Mouse (Mus musculus): Measurements from ENCODE around the gene Mansc1. TPM values are rescaled to one million over a fixed set of nuclear protein-coding genes. Genes with fewer than 3 reads are reported as not detected.

Gene Mansc1
- polyA plus RNA-seq (2014; fragmentation: Illumina TruSeq; extraction: RNeasy Lipid Tissue Mini Kit (QIAGEN cat#74804)), result 8.5 TPM

DNA sequence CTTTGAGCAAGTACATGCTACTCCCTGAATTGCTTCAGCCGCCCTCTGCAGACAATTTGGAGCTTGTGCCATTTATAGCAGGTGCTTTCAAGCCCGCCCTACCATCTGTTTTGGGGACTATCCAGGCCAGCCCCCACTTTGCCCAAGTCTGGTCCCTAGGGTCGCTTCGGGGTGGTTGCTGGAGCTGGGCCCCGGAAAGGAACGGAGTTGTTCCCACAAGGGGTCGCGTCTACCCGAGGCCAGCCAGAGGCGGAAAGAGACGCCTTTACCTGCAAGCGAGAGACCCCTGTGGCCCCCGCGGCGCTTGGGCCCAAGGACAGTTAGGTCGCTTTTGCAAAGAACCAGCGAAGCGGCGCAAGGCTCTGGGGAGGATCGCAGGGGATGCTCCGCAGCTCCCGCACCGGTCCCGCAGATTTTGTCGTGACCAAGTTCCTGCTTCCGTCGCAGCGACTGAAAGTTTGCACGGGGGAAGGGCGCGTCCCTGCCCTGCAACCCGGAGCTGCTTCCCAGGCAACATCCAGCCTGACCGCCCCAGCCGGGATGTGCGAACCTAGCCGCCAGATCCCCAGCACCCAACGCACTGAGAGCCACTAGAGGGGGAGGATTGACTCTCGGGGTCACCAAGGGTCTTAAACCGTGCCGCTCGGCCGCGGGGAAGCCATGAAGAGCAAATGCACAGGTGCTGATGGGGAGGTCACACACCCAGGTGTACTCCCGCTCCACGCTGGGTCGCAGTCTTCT is at the start of gene Mansc1:
Mansc1 (minus strand) TSS at position 542 of the 741 bp plus-strand sequence.

DNA sequence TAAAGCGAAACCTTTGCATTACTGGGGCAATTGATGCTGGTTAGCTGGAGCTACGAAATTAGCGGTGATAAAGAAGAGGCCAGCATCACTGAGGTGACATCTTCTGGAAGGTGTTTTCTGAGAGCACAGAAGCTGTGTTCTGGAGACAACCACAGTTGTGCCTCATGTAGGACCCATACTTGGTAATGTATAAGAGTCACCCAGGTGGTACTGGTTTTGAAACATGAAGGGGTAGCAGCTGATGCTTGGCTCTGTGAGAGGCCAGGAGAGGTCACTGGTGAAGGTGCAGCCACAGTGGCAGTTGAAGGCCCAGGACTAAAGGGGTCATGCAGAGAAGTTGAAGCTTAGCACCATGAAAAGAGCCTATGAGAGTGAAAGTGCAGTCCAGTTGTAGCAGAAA is 6.9 kb upstream of the Mansc1 start, which contains the start of gene Borcs5:
Borcs5 (plus strand) TSS at position 301 of the 400 bp plus-strand sequence.

DNA sequence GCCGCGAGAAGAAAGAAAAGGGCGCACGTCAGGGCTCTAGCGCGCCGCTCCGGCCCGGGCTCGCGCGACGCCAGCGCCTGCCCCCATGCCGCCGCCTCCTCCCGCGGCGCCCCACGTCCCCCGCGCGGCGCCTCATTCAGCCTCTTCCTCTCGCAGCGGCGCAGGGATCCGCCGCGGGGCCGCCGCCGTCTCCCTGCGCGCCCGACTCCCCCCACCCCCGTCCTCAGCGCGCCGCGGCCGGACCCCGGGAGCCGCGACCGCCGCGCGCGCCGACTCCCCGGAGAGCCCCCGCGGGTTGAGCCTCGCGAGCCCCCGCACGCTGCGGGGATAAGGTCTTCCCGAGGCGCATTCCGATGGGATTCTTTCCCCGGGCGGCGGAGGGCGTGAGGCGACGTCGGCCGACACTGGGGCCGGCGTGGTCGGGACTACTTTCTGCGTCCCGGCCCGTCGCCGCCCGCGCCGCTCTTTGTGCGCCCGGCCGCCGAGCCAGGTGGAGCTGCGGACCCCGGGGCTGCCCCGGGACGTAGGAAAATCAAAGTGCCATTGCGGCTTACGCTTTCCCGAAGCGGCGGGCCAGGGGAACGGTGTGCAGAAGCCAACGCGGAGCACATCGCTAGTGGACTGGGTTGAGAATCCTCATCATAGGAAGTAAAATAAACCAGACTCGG is 65.3 kb downstream of the Mansc1 start, which contains the start of gene Lrp6:
Lrp6 (minus strand) TSS at position 148 of the 668 bp plus-strand sequence.

Other genes with a start within 250 kb of the Mansc1 start
- gene Bcl2l14, start 236.2 kb downstream of the Mansc1 start, polyA plus RNA-seq (2014; fragmentation: Illumina TruSeq; extraction: RNeasy Lipid Tissue Mini Kit (QIAGEN cat#74804)), result 0.40 TPM
- 134 TPM for gene Lrp6, start 65.5 kb downstream of the Mansc1 start, polyA plus RNA-seq (2014; fragmentation: Illumina TruSeq; extraction: RNeasy Lipid Tissue Mini Kit (QIAGEN cat#74804))
- gene Borcs5, start 7.0 kb upstream of the Mansc1 start, polyA plus RNA-seq (2014; fragmentation: Illumina TruSeq; extraction: RNeasy Lipid Tissue Mini Kit (QIAGEN cat#74804)), result 4.0 TPM
- 48.9 TPM for gene Dusp16, start 160.1 kb upstream of the Mansc1 start, polyA plus RNA-seq (2014; fragmentation: Illumina TruSeq; extraction: RNeasy Lipid Tissue Mini Kit (QIAGEN cat#74804))
- 20.6 TPM for gene Crebl2, start 197.7 kb upstream of the Mansc1 start, polyA plus RNA-seq (2014; fragmentation: Illumina TruSeq; extraction: RNeasy Lipid Tissue Mini Kit (QIAGEN cat#74804))

Data from ovary, adult 10 weeks (tissue).